Comparison of ENCODE assay signal across 8 mouse cellular contexts in genomic region chr15:98830736-98831683, GRCm38 (mm10). TPM values are rescaled to one million over a fixed set of nuclear protein-coding genes. Genes with fewer than 3 reads are reported as not detected.
A peak's percentile ranks its signal among the peaks of the same experiment; 100 is the strongest.
DNase-seq lines count a peak whose midpoint lies in the region; ATAC-seq lines count a peak whose summit lies in the region.

Gene Prkag1 (minus strand): TSS chr15:98831521.

- ATAC-seq in erythroblast, adult 5-6 weeks (replicated peaks; ENCODE audit: low FRiP score, poor library complexity, severe bottlenecking), result peak; percentile 90
- peak; percentile 95 for ATAC-seq in kidney, embryonic 15.5 days (replicated peaks; ENCODE audit: low FRiP score)
- peak; percentile 87 for ATAC-seq in monocyte, adult 5-6 weeks (replicated peaks; ENCODE audit: insufficient number of reproducible peaks, low FRiP score, low TSS enrichment, poor library complexity, severe bottlenecking)

- peaks cover 41% of the 10 kb centered on the region for H3K4me1 ChIP-seq in heart, embryonic 10.5 days
- peaks cover 34% of the 10 kb centered on the region for H3K4me1 ChIP-seq in kidney, embryonic 15.5 days

- peak within 1 kb of the TSS; percentile 96 for H3K27ac ChIP-seq in heart, embryonic 10.5 days
- H3K27ac ChIP-seq in kidney, embryonic 15.5 days, result peak within 1 kb of the TSS; percentile 94

- peaks cover 42% of the 10 kb centered on the region for H3K36me3 ChIP-seq in heart, embryonic 10.5 days
- H3K36me3 ChIP-seq in kidney, embryonic 15.5 days, result peaks cover 50% of the 10 kb centered on the region

- no peaks in the 10 kb centered on the region for H3K27me3 ChIP-seq in heart, embryonic 10.5 days (ENCODE audit: insufficient read depth, poor library complexity, severe bottlenecking)
- H3K27me3 ChIP-seq in kidney, embryonic 15.5 days, result no peaks in the 10 kb centered on the region

- H3K9ac ChIP-seq in kidney, embryonic 15.5 days, result peak within 1 kb of the TSS; percentile 81

- peak; percentile 99 for DNase-seq in B cell, adult 2 months
- DNase-seq in brain, adult 2 months (ENCODE audit: low read depth, low spot score), result peak; percentile 97
- DNase-seq in heart, embryonic 10.5 days (ENCODE audit: low spot score), result peak; percentile 97
- DNase-seq in liver, result peak; percentile 97
- peak; percentile 96 to 97 for DNase-seq in spleen, postnatal 4 days (ENCODE audit: low spot score in 2 of 2)

- H3K4me2 ChIP-seq in kidney, embryonic 15.5 days, result peak within 1 kb of the TSS; percentile 63

- peak within 1 kb of the TSS; percentile 89 for H3K4me3 ChIP-seq in heart, embryonic 10.5 days
- H3K4me3 ChIP-seq in kidney, embryonic 15.5 days (replicated peaks), result peak within 1 kb of the TSS; percentile 68

- no peaks in the 10 kb centered on the region for H3K9me3 ChIP-seq in heart, embryonic 10.5 days
- H3K9me3 ChIP-seq in kidney, embryonic 15.5 days (replicated peaks), result no peaks in the 10 kb centered on the region

- under 1% methylated on average over 65 of the region's 66 CpGs for WGBS in heart, embryonic 10.5 days
- WGBS in kidney, embryonic 15.5 days, result under 1% methylated on average over 64 of the region's 66 CpGs

RNA-seq across cellular contexts. Expression of gene Prkag1, which starts in this region (rescaled TPM):
- 20.2 and 21.5 TPM in 2 replicates for total RNA-seq in erythroblast, adult 5-6 weeks (2015; ENCODE audit: low replicate concordance)
- total RNA-seq in erythroblast, adult 5-6 weeks (2017; ENCODE audit: low replicate concordance), result 35.1 and 37.9 TPM in 2 replicates
- polyA plus RNA-seq in heart, embryonic 10.5 days (2016; fragmentation: Nextera tagmentation; extraction: Ambion mirVana), result 95.0 and 97.7 TPM in 2 replicates
- polyA plus RNA-seq in kidney, embryonic 15.5 days (2015; fragmentation: Nextera tagmentation; extraction: Ambion mirVana), result 98.5 and 100 TPM in 2 replicates
- total RNA-seq in monocyte, adult 5-6 weeks (2017), result 128 to 132 TPM (median 132 TPM) in 3 replicates

Comparison
In these comparisons a context has a peak if more than half of its experiments do, and no peak if none do; other contexts are left out.
1. Peak in every context shown above with its lines: DNase-seq, ATAC-seq, H3K4me3 ChIP-seq and H3K27ac ChIP-seq.